Mouse (Mus musculus) A20 (cell line): Measurements from ENCODE around the gene Ypel1.

ENCODE experiments used
- DNase-seq: peaks from one replicate; pipeline ENCODE4 v3.0.0-alpha.2; 2011; ENCODE audit warnings: low read depth, low spot score

Ypel1 gene

GRCm38 (mm10) chr16:17086669-17087193, 17.2 kb downstream of the Ypel1 start:
- DNase-seq, result no peak

GRCm38 (mm10) chr16:17088346-17088745, 18.9 kb downstream of the Ypel1 start:
- no peak for DNase-seq

GRCm38 (mm10) chr16:17096938-17097337, 27.4 kb downstream of the Ypel1 start:
- DNase-seq, result no peak

GRCm38 (mm10) chr16:17102630-17103220, 33.2 kb downstream of the Ypel1 start:
- DNase-seq, result no peak

- no peak for DNase-seq
These were observed 35.1 kb downstream of the Ypel1 start for GRCm38 (mm10) chr16:17104600-17104999.

GRCm38 (mm10) chr16:17110771-17111743, 41.6 kb downstream of the Ypel1 start, which contains the start of gene Ppil2:
Ppil2 (minus strand) TSS chr16:17111257.
- DNase-seq, result peak; percentile 91

GRCm38 (mm10) chr16:17117309-17117799, 47.9 kb downstream of the Ypel1 start:
- DNase-seq, result no peak

GRCm38 (mm10) chr16:17121569-17121968, 52.1 kb downstream of the Ypel1 start:
- no peak for DNase-seq

GRCm38 (mm10) chr16:17124119-17124870, 54.8 kb downstream of the Ypel1 start:
- peak; percentile 48 for DNase-seq

GRCm38 (mm10) chr16:17124871-17125520, 55.5 kb downstream of the Ypel1 start, which contains the start of gene 2610318N02Rik:
2610318N02Rik (minus strand) TSS chr16:17125167.
- peak; percentile 94 for DNase-seq

GRCm38 (mm10) chr16:17127292-17127691, 57.8 kb downstream of the Ypel1 start:
- DNase-seq, result peak; percentile 76

GRCm38 (mm10) chr16:17131191-17132088, 61.9 kb downstream of the Ypel1 start:
- peak; percentile 63 for DNase-seq

- DNase-seq, result peak; percentile 98
These were observed 62.8 kb downstream of the Ypel1 start, which contains the start of gene Sdf2l1 for GRCm38 (mm10) chr16:17132089-17132905. Sdf2l1 (minus strand) TSS chr16:17132383.

GRCm38 (mm10) chr16:17132906-17133200, 63.4 kb downstream of the Ypel1 start:
- DNase-seq, result peak; percentile 29
